ENCODE assay signal across 27 mouse cellular contexts in the genomic region with DNA sequence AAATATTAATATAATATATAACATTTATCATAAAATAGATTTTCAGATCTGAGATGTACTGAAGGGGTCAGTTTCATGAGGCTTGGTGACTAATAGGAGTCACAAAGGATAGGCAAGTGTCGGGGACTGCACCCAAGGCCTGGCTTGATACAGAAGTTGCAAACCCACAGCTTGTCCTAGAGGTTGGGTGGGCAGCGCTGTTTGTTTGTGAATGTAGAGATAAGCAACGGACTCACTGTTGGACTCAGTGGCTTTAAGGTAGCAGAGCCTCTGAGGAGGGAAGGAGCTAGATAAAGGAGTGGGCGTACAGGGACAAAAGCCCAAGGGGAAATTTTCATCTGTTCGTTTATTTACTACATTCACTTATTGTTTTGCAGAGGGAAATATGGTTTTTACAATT. TPM values are rescaled to one million over a fixed set of nuclear protein-coding genes. Genes with fewer than 3 reads are reported as not detected.
DNase-seq lines count a peak whose midpoint lies in the region; ATAC-seq and TF ChIP-seq lines count a peak whose summit lies in the region.
"Had no signal": no experiment of that assay in that cellular context is flagged by ENCODE, and none has a peak within 500 bp of the region (broad histone marks: within the 10 kb centered on the region; RNA-seq: fewer than 3 reads in every experiment).

No protein-coding gene starts in this region.

- no peak for ATAC-seq in embryonic facial prominence, embryonic 12.5 days (ENCODE audit: insufficient number of reproducible peaks, insufficient read depth, low FRiP score, low TSS enrichment)
- ATAC-seq in stomach, embryonic 14.5 days (ENCODE audit: insufficient number of reproducible peaks, insufficient read depth, low FRiP score, low read depth) = no peak
- ATAC-seq in stomach, postnatal 0 days (ENCODE audit: low FRiP score, low TSS enrichment) = no peak
- ATAC-seq in liver, embryonic 15.5 days (ENCODE audit: insufficient read depth) = peak; percentile 76
- no peak for ATAC-seq in stomach, embryonic 15.5 days (ENCODE audit: insufficient read depth, low FRiP score, low read depth)
- ATAC-seq: forebrain, embryonic 14.5 days; Patski had no signal

- 89% methylated on average over 5 of the region's 5 CpGs for WGBS in embryonic facial prominence, embryonic 12.5 days
- WGBS in embryonic facial prominence, embryonic 10.5 days = 88% methylated on average over 5 of the region's 5 CpGs
- WGBS in stomach, embryonic 14.5 days = 83% methylated on average over 5 of the region's 5 CpGs
- 71% methylated on average over 5 of the region's 5 CpGs for WGBS in stomach, postnatal 0 days
- 16% methylated on average over 5 of the region's 5 CpGs for WGBS in liver, embryonic 15.5 days (ENCODE audit: insufficient replicate concordance)
- WGBS in stomach, embryonic 15.5 days = 74% methylated on average over 5 of the region's 5 CpGs

- 0 out of 2 replicates have a peak overlapping the region, but pooled peaks have one; percentile 11 for H3K27ac ChIP-seq in embryonic facial prominence, embryonic 12.5 days
- no peak overlapping the region for H3K27ac ChIP-seq in embryonic facial prominence, embryonic 10.5 days (replicated peaks)
- H3K27ac ChIP-seq in stomach, embryonic 14.5 days (ENCODE audit: low read length) = peak overlapping the region; percentile 10; the same call in 1 of the 2 replicates
- H3K27ac ChIP-seq in stomach, postnatal 0 days (replicated peaks) = no peak overlapping the region
- H3K27ac ChIP-seq in liver, embryonic 15.5 days (replicated peaks) = no peak overlapping the region; the same call in 1 of the 2 replicates
- peak overlapping the region; percentile 18; the same call in 1 of the 2 replicates for H3K27ac ChIP-seq in stomach, embryonic 15.5 days
- H3K27ac ChIP-seq: embryonic facial prominence, embryonic 15.5 days; heart, adult 2 months; layer of hippocampus, adult 2 months; left cerebral cortex, adult 2 months had no signal

- DNase-seq in embryonic facial prominence, embryonic 10.5 days (ENCODE audit: low spot score) = no peak
- DNase-seq in stomach, postnatal 0 days (ENCODE audit: low spot score) = no peak
- DNase-seq in urinary bladder, postnatal 4 days (ENCODE audit: low spot score in 2 of 2) = no peak
- no peak for DNase-seq in natural killer cell, adult 2 months (ENCODE audit: low spot score in 2 of 2)
- DNase-seq: adrenal gland, postnatal 10 days; cerebellum, adult 11 months; cerebellum, adult 9-11 months; gastrocnemius, postnatal 25 days; heart, adult 2 months; heart, postnatal 4 days; kidney, adult 18-20 months; kidney, postnatal 36 days; lung, postnatal 4 days; midbrain, embryonic 14.5 days; right cerebral cortex, adult 18-20 months; spleen, adult 18-20 months had no signal

- H3K4me2 ChIP-seq in embryonic facial prominence, embryonic 12.5 days (replicated peaks) = no peak overlapping the region
- no peak overlapping the region for H3K4me2 ChIP-seq in stomach, embryonic 14.5 days (replicated peaks; ENCODE audit: low read depth, low read length)
- no peak overlapping the region for H3K4me2 ChIP-seq in stomach, postnatal 0 days (replicated peaks; ENCODE audit: low read depth)
- peak overlapping the region; percentile 47 for H3K4me2 ChIP-seq in liver, embryonic 15.5 days
- no peak overlapping the region for H3K4me2 ChIP-seq in stomach, embryonic 15.5 days
- H3K4me2 ChIP-seq: embryonic facial prominence, embryonic 15.5 days; heart, embryonic 12.5 days; hindbrain, embryonic 13.5 days had no signal

- TF ChIP-seq CTCF in stomach, postnatal 0 days (IDR thresholded peaks at IDR 0.05; ENCODE audit: low read depth) = no peak

- H3K36me3 ChIP-seq in embryonic facial prominence, embryonic 12.5 days = no peaks in the 10 kb centered on the region
- no peaks in the 10 kb centered on the region for H3K36me3 ChIP-seq in embryonic facial prominence, embryonic 10.5 days (replicated peaks)
- no peaks in the 10 kb centered on the region for H3K36me3 ChIP-seq in stomach, embryonic 14.5 days (ENCODE audit: control insufficient read depth, insufficient read depth, low read length)
- H3K36me3 ChIP-seq in stomach, postnatal 0 days (ENCODE audit: control insufficient read depth, insufficient read depth, low read length) = no peaks in the 10 kb centered on the region
- H3K36me3 ChIP-seq in liver, embryonic 15.5 days (replicated peaks) = no peaks in the 10 kb centered on the region
- H3K36me3 ChIP-seq in stomach, embryonic 15.5 days = no peaks in the 10 kb centered on the region
- H3K36me3 ChIP-seq: embryonic facial prominence, embryonic 15.5 days; heart, embryonic 12.5 days; hindbrain, embryonic 13.5 days had no signal

- no peak overlapping the region for H3K4me3 ChIP-seq in embryonic facial prominence, embryonic 12.5 days
- no peak overlapping the region for H3K4me3 ChIP-seq in embryonic facial prominence, embryonic 10.5 days
- H3K4me3 ChIP-seq in stomach, embryonic 14.5 days (ENCODE audit: low read depth, low read length) = no peak overlapping the region
- H3K4me3 ChIP-seq in stomach, postnatal 0 days (ENCODE audit: low read depth, low read length) = no peak overlapping the region
- H3K4me3 ChIP-seq in liver, embryonic 15.5 days (replicated peaks) = peak overlapping the region; percentile 26
- H3K4me3 ChIP-seq in stomach, embryonic 15.5 days (replicated peaks) = no peak overlapping the region
- H3K4me3 ChIP-seq: embryonic facial prominence, embryonic 15.5 days; heart, adult 2 months; heart, embryonic 12.5 days; hindbrain, embryonic 13.5 days; layer of hippocampus, adult 2 months; left cerebral cortex, adult 2 months had no signal

- H3K27me3 ChIP-seq in embryonic facial prominence, embryonic 12.5 days = no peaks in the 10 kb centered on the region
- no peaks in the 10 kb centered on the region for H3K27me3 ChIP-seq in embryonic facial prominence, embryonic 10.5 days (replicated peaks; ENCODE audit: low read depth, poor library complexity, severe bottlenecking)
- no peaks in the 10 kb centered on the region for H3K27me3 ChIP-seq in stomach, embryonic 14.5 days (ENCODE audit: control insufficient read depth, insufficient read depth, low read length)
- H3K27me3 ChIP-seq in stomach, postnatal 0 days (ENCODE audit: control insufficient read depth, insufficient read depth, low read length) = no peaks in the 10 kb centered on the region
- no peaks in the 10 kb centered on the region for H3K27me3 ChIP-seq in liver, embryonic 15.5 days
- no peaks in the 10 kb centered on the region for H3K27me3 ChIP-seq in stomach, embryonic 15.5 days (replicated peaks)
- H3K27me3 ChIP-seq: embryonic facial prominence, embryonic 15.5 days; heart, embryonic 12.5 days; hindbrain, embryonic 13.5 days; Patski had no signal

- no peaks in the 10 kb centered on the region for H3K4me1 ChIP-seq in embryonic facial prominence, embryonic 12.5 days
- no peaks in the 10 kb centered on the region for H3K4me1 ChIP-seq in embryonic facial prominence, embryonic 10.5 days
- no peaks in the 10 kb centered on the region for H3K4me1 ChIP-seq in stomach, embryonic 14.5 days (ENCODE audit: control insufficient read depth, insufficient read depth, low read length)
- H3K4me1 ChIP-seq in stomach, postnatal 0 days (replicated peaks; ENCODE audit: control insufficient read depth, insufficient read depth) = no peaks in the 10 kb centered on the region; the same call in 1 of the 2 replicates
- H3K4me1 ChIP-seq in liver, embryonic 15.5 days (replicated peaks) = peaks cover 5% of the 10 kb centered on the region; the same call in 1 of the 2 replicates
- H3K4me1 ChIP-seq in stomach, embryonic 15.5 days = 0 out of 2 replicates have a peak, but pooled peaks cover 7% of the 10 kb centered on the region
- H3K4me1 ChIP-seq: embryonic facial prominence, embryonic 15.5 days; heart, embryonic 12.5 days had no signal

- TF ChIP-seq EP300 in stomach, postnatal 0 days (optimal IDR thresholded peaks at IDR 0.05) = no peak

- H3K9ac ChIP-seq in embryonic facial prominence, embryonic 12.5 days = no peak overlapping the region
- H3K9ac ChIP-seq in stomach, embryonic 14.5 days (replicated peaks; ENCODE audit: low read depth, low read length) = no peak overlapping the region
- no peak overlapping the region for H3K9ac ChIP-seq in stomach, postnatal 0 days (ENCODE audit: low read length)
- H3K9ac ChIP-seq in liver, embryonic 15.5 days = no peak overlapping the region
- H3K9ac ChIP-seq in stomach, embryonic 15.5 days = no peak overlapping the region
- H3K9ac ChIP-seq: embryonic facial prominence, embryonic 15.5 days; heart, embryonic 12.5 days; hindbrain, embryonic 13.5 days had no signal

- H3K9me3 ChIP-seq in embryonic facial prominence, embryonic 12.5 days = no peaks in the 10 kb centered on the region
- H3K9me3 ChIP-seq in embryonic facial prominence, embryonic 10.5 days = no peaks in the 10 kb centered on the region
- H3K9me3 ChIP-seq in stomach, embryonic 14.5 days (ENCODE audit: control insufficient read depth, low read depth, low read length) = no peaks in the 10 kb centered on the region
- H3K9me3 ChIP-seq in stomach, postnatal 0 days (ENCODE audit: control insufficient read depth, low read length) = no peaks in the 10 kb centered on the region
- H3K9me3 ChIP-seq in liver, embryonic 15.5 days (replicated peaks) = no peaks in the 10 kb centered on the region
- H3K9me3 ChIP-seq in stomach, embryonic 15.5 days = no peaks in the 10 kb centered on the region
- H3K9me3 ChIP-seq: embryonic facial prominence, embryonic 15.5 days; heart, embryonic 12.5 days; hindbrain, embryonic 13.5 days had no signal

RNA-seq across cellular contexts. Expression of gene Osbpl3, which starts 48.7 kb away (rescaled TPM):
- 12.0 and 12.7 TPM in 2 replicates for polyA plus RNA-seq in embryonic facial prominence, embryonic 12.5 days (2016; fragmentation: Nextera tagmentation; extraction: Ambion mirVana)
- 9.0 and 9.8 TPM in 2 replicates for polyA plus RNA-seq in embryonic facial prominence, embryonic 10.5 days (2016; fragmentation: Nextera tagmentation; extraction: Ambion mirVana)
- polyA plus RNA-seq in stomach, embryonic 14.5 days (2014; fragmentation: Nextera tagmentation; extraction: Ambion mirVana) = 13.3 and 16.7 TPM in 2 replicates
- polyA plus RNA-seq in stomach, postnatal 0 days (2015; fragmentation: Nextera tagmentation; extraction: Ambion mirVana) = 14.5 and 15.6 TPM in 2 replicates
- polyA plus RNA-seq in liver, embryonic 15.5 days (2015; fragmentation: Nextera tagmentation; extraction: Ambion mirVana) = 0.64 and 0.74 TPM in 2 replicates
- polyA plus RNA-seq in stomach, embryonic 15.5 days (2015; fragmentation: Nextera tagmentation; extraction: Ambion mirVana) = 12.0 and 12.4 TPM in 2 replicates

Comparison
In these comparisons a context has a peak if more than half of its experiments do, and no peak if none do; other contexts are left out.
1. H3K27ac ChIP-seq: peak in embryonic facial prominence, embryonic 12.5 days (single experiment), stomach, embryonic 14.5 days (single experiment) and stomach, embryonic 15.5 days (single experiment); none in embryonic facial prominence, embryonic 10.5 days (single experiment), stomach, postnatal 0 days (single experiment) and liver, embryonic 15.5 days (single experiment).